9 mouse cellular contexts compared by ENCODE assay signal in the genomic region with DNA sequence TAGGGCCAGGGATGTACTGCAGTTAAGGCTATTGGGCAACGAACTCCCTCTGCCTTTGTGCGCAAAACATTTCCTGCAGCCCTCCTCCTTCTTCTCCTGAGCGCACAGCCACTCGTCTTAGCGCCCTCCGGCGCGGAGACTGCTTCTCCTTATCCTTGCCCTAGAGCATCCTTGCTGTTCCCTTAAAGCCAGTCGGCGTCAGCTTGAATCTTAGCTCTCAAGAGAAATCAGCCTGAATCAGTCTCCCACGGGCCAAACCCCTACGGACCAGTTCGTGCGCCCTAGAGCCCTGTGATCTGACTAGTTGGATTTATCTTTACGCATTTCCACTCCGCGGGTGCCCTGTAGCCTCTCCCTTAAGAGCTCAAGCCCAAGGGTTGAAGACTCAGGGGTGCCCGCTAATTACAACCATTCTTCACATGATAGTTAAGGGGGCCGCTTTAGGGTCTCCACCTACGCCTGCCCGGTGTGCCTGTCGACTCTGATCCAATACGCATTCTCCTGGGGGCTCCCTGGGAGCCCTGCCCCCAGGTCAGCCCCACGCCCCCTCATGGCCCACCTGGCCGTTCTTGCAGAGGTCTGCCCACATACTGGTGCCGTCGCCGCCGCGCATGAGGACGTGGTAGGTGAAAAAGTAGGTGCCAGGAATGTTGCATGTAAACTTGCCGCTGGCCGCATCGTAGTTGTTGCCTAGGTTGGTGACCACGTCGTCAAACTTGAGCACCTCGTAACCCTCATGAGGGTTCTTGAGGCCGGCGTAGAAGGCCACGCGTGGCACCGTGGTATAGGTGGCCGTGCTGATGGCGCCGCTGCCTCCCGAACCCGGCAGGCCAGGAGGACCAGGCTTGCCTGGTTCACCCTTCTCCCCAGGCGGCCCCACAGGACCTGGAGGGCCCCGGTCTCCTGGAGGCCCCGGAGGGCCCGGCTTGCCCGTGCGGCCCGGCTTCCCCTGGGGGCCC. TPM values are rescaled to one million over a fixed set of nuclear protein-coding genes. Genes with fewer than 3 reads are reported as not detected.
DNase-seq lines count a peak whose midpoint lies in the region; ATAC-seq lines count a peak whose summit lies in the region.
"Had no signal": no experiment of that assay in that cellular context is flagged by ENCODE, and none has a peak within 500 bp of the region (broad histone marks: within the 10 kb centered on the region; RNA-seq: fewer than 3 reads in every experiment).

No protein-coding gene starts in this region.

- H3K4me1 ChIP-seq in heart, embryonic 10.5 days, result peaks cover 44% of the 10 kb centered on the region
- peaks cover 17% of the 10 kb centered on the region for H3K4me1 ChIP-seq in hindbrain, embryonic 11.5 days (replicated peaks; ENCODE audit: control insufficient read depth, insufficient read depth, low read length)
- H3K4me1 ChIP-seq in midbrain, embryonic 13.5 days (replicated peaks), result peaks cover 42% of the 10 kb centered on the region

- peak overlapping the region; percentile 52; the same call in 1 of the 2 replicates for H3K9ac ChIP-seq in hindbrain, embryonic 11.5 days (ENCODE audit: low read depth, low read length)
- peak overlapping the region; percentile 63 for H3K9ac ChIP-seq in midbrain, embryonic 13.5 days (replicated peaks)

- H3K36me3 ChIP-seq in heart, embryonic 10.5 days, result no peaks in the 10 kb centered on the region
- H3K36me3 ChIP-seq in hindbrain, embryonic 11.5 days (ENCODE audit: control insufficient read depth, insufficient read depth, low read length), result no peaks in the 10 kb centered on the region
- no peaks in the 10 kb centered on the region for H3K36me3 ChIP-seq in midbrain, embryonic 13.5 days

- peak overlapping the region; percentile 56 for H3K4me3 ChIP-seq in heart, embryonic 10.5 days
- H3K4me3 ChIP-seq in hindbrain, embryonic 11.5 days (ENCODE audit: low read depth, low read length), result peak overlapping the region; percentile 39
- peak overlapping the region; percentile 43 for H3K4me3 ChIP-seq in midbrain, embryonic 13.5 days (replicated peaks)

- intact Hi-C loops in heart, postnatal 10 days (cut with DNase I), result loop anchor here (5.0 kb wide), 1 partner anchor 47 kb away; no protein-coding TSS in a partner anchor

- H3K27ac ChIP-seq in heart, embryonic 10.5 days, result peak overlapping the region; percentile 83; the same call in 1 of the 2 replicates
- H3K27ac ChIP-seq in hindbrain, embryonic 11.5 days (ENCODE audit: low read depth, low read length), result peak overlapping the region; percentile 30; the same call in 1 of the 2 replicates
- no peak overlapping the region for H3K27ac ChIP-seq in midbrain, embryonic 13.5 days

- ATAC-seq in hindbrain, embryonic 11.5 days (ENCODE audit: low FRiP score), result no peak
- peak; percentile 9; the same call in 1 of the 2 replicates for ATAC-seq in midbrain, embryonic 13.5 days

- peak overlapping the region; percentile 61 for H3K4me2 ChIP-seq in hindbrain, embryonic 11.5 days (replicated peaks; ENCODE audit: low read depth, low read length)
- H3K4me2 ChIP-seq in midbrain, embryonic 13.5 days (replicated peaks), result peak overlapping the region; percentile 63

- H3K9me3 ChIP-seq in heart, embryonic 10.5 days, result no peaks in the 10 kb centered on the region
- H3K9me3 ChIP-seq in hindbrain, embryonic 11.5 days (ENCODE audit: control insufficient read depth, low read length), result no peaks in the 10 kb centered on the region
- no peaks in the 10 kb centered on the region for H3K9me3 ChIP-seq in midbrain, embryonic 13.5 days

- 4% methylated on average over 54 of the region's 54 CpGs for WGBS in heart, embryonic 10.5 days
- 1% methylated on average over 54 of the region's 54 CpGs for WGBS in hindbrain, embryonic 11.5 days
- under 1% methylated on average over 54 of the region's 54 CpGs for WGBS in midbrain, embryonic 13.5 days

- DNase-seq in heart, embryonic 10.5 days (ENCODE audit: low spot score), result no peak
- DNase-seq in heart, postnatal 10 days, result no peak
- DNase-seq in Muller cell, postnatal 12 days (ENCODE audit: inconsistent ontology term), result peak; percentile 55
- DNase-seq in hindbrain, embryonic 11.5 days (ENCODE audit: low spot score), result peak; percentile 51
- DNase-seq in urinary bladder, postnatal 14 days (ENCODE audit: low spot score), result no peak
- no peak for DNase-seq in right cerebral cortex, postnatal 25 days
- no peak for DNase-seq in urinary bladder, postnatal 25 days (ENCODE audit: low spot score)

- peaks cover 96% of the 10 kb centered on the region for H3K27me3 ChIP-seq in heart, embryonic 10.5 days (ENCODE audit: insufficient read depth, poor library complexity, severe bottlenecking)
- peaks cover 60% of the 10 kb centered on the region for H3K27me3 ChIP-seq in hindbrain, embryonic 11.5 days (ENCODE audit: control insufficient read depth, insufficient read depth, low read length)
- peaks cover 94% of the 10 kb centered on the region for H3K27me3 ChIP-seq in midbrain, embryonic 13.5 days

RNA-seq across cellular contexts. Expression of gene C1ql1, which starts 0.9 kb away (rescaled TPM):
- polyA plus RNA-seq in heart, embryonic 10.5 days (2016; fragmentation: Nextera tagmentation; extraction: Ambion mirVana), result 0.34 and 0.98 TPM in 2 replicates
- under 1 TPM; 0.22 to 0.34 TPM for total RNA-seq in heart, postnatal 10 days (2021)
- polyA plus RNA-seq in hindbrain, embryonic 11.5 days (2014; fragmentation: Nextera tagmentation; extraction: Ambion mirVana), result 10.5 and 11.0 TPM in 2 replicates
- polyA plus RNA-seq in midbrain, embryonic 13.5 days (2015; fragmentation: Nextera tagmentation; extraction: Ambion mirVana), result 5.7 and 8.2 TPM in 2 replicates
- total RNA-seq: neutrophil, adult 5-6 weeks had no signal

RNA-seq across cellular contexts. Expression of gene Kif18b, which starts 20.7 kb away (rescaled TPM):
- polyA plus RNA-seq in heart, embryonic 10.5 days (2016; fragmentation: Nextera tagmentation; extraction: Ambion mirVana), result 7.7 and 12.1 TPM in 2 replicates
- 1 to 10 TPM; 5.7 to 6.9 TPM for total RNA-seq in heart, postnatal 10 days (2021)
- 7.3 and 8.5 TPM in 2 replicates for polyA plus RNA-seq in hindbrain, embryonic 11.5 days (2014; fragmentation: Nextera tagmentation; extraction: Ambion mirVana)
- 4.3 and 4.9 TPM in 2 replicates for polyA plus RNA-seq in midbrain, embryonic 13.5 days (2015; fragmentation: Nextera tagmentation; extraction: Ambion mirVana)
- total RNA-seq: neutrophil, adult 5-6 weeks had no signal

RNA-seq across cellular contexts. Expression of gene Gfap, which starts 44.9 kb away (rescaled TPM):
- 0.05 and 0.09 TPM in 2 replicates for polyA plus RNA-seq in heart, embryonic 10.5 days (2016; fragmentation: Nextera tagmentation; extraction: Ambion mirVana)
- total RNA-seq in heart, postnatal 10 days (2021), result under 1 TPM; 0.17 to 0.25 TPM
- polyA plus RNA-seq in hindbrain, embryonic 11.5 days (2014; fragmentation: Nextera tagmentation; extraction: Ambion mirVana), result 0.12 and 0.20 TPM in 2 replicates
- not detected in 2 replicates for polyA plus RNA-seq in midbrain, embryonic 13.5 days (2015; fragmentation: Nextera tagmentation; extraction: Ambion mirVana)
- total RNA-seq: neutrophil, adult 5-6 weeks had no signal

Comparison
In these comparisons a context has a peak if more than half of its experiments do, and no peak if none do; other contexts are left out.
1. DNase-seq: peak in Muller cell, postnatal 12 days (single experiment) and hindbrain, embryonic 11.5 days (single experiment); none in heart, embryonic 10.5 days (single experiment), heart, postnatal 10 days (0 of 2), urinary bladder, postnatal 14 days (single experiment), right cerebral cortex, postnatal 25 days (single experiment) and urinary bladder, postnatal 25 days (single experiment).
2. Peak in every context shown above with its lines, with median percentiles within 50 percentile points of each other: H3K4me3 ChIP-seq.